Mouse (Mus musculus) cerebellum, adult 11-12 months (tissue): ENCODE data around the gene 9930111J21Rik2.
"Not testable (repeated sequence)": the region's sequence is repeated elsewhere in the genome, so short reads cannot be mapped to it uniquely, and the experiment has no call there.

Source experiments
- DNase-seq: peaks from one replicate; pipeline ENCODE4 v3.0.0; 2022

Gene 9930111J21Rik2

GRCm38 (mm10) chr11:49076001-49076757 lies 25.1 kb upstream of the 9930111J21Rik2 start, which contains the start of gene Ifi47:
Gene Ifi47, plus strand, starts transcription at chr11:49076587.
- not testable (repeated sequence) for DNase-seq

GRCm38 (mm10) chr11:49068358-49068757 lies 17.3 kb upstream of the 9930111J21Rik2 start:
- no peak for DNase-seq

GRCm38 (mm10) chr11:49063713-49064469 lies 12.8 kb upstream of the 9930111J21Rik2 start, which contains the start of gene Tgtp2:
Gene Tgtp2, minus strand, starts transcription at chr11:49064206.
- not testable (repeated sequence) for DNase-seq

- DNase-seq: not testable (repeated sequence)
Observed at GRCm38 (mm10) chr11:49061865-49062264, 10.8 kb upstream of the 9930111J21Rik2 start.

- DNase-seq: not testable (repeated sequence)
Observed at GRCm38 (mm10) chr11:49060061-49060460, 9.0 kb upstream of the 9930111J21Rik2 start.

GRCm38 (mm10) chr11:49051894-49052293 lies 852 bp upstream of the 9930111J21Rik2 start:
- not testable (repeated sequence) for DNase-seq

- DNase-seq: not testable (repeated sequence)
Observed at GRCm38 (mm10) chr11:49050064-49050463, 978 bp downstream of the 9930111J21Rik2 start.

- DNase-seq: not testable (repeated sequence)
Observed at GRCm38 (mm10) chr11:49012074-49012473, 39.0 kb downstream of the 9930111J21Rik2 start.

- DNase-seq: not testable (repeated sequence)
Observed at GRCm38 (mm10) chr11:49006785-49007184, 44.3 kb downstream of the 9930111J21Rik2 start.

- not testable (repeated sequence) for DNase-seq
Observed at GRCm38 (mm10) chr11:49006317-49006716, 44.7 kb downstream of the 9930111J21Rik2 start.

- DNase-seq: not testable (repeated sequence)
Observed at GRCm38 (mm10) chr11:49000411-49000810, 50.6 kb downstream of the 9930111J21Rik2 start.

- DNase-seq: not testable (repeated sequence)
Observed at GRCm38 (mm10) chr11:48994018-48994417, 57.0 kb downstream of the 9930111J21Rik2 start, which contains the start of gene Tgtp1. Gene Tgtp1, minus strand, starts transcription at chr11:48994172.

- DNase-seq: not testable (repeated sequence)
Observed at GRCm38 (mm10) chr11:48993296-48993695, 57.7 kb downstream of the 9930111J21Rik2 start.

GRCm38 (mm10) chr11:48991740-48992520 lies 59.1 kb downstream of the 9930111J21Rik2 start, which contains the start of gene Gm12185:
Gene Gm12185, minus strand, starts transcription at chr11:48992226.
- not testable (repeated sequence) for DNase-seq

- DNase-seq: not testable (repeated sequence)
Observed at GRCm38 (mm10) chr11:48989981-48990380, 61.1 kb downstream of the 9930111J21Rik2 start.

GRCm38 (mm10) chr11:48988219-48988618 lies 62.8 kb downstream of the 9930111J21Rik2 start:
- DNase-seq: not testable (repeated sequence)

GRCm38 (mm10) chr11:48982848-48983247 lies 68.2 kb downstream of the 9930111J21Rik2 start:
- DNase-seq: not testable (repeated sequence)

- DNase-seq: not testable (repeated sequence)
Observed at GRCm38 (mm10) chr11:48980052-48980451, 71.0 kb downstream of the 9930111J21Rik2 start.

GRCm38 (mm10) chr11:48979251-48979650 lies 71.8 kb downstream of the 9930111J21Rik2 start, which contains the start of gene 9930111J21Rik1:
Gene 9930111J21Rik1, minus strand, starts transcription at chr11:48979398.
- not testable (repeated sequence) for DNase-seq

- not testable (repeated sequence) for DNase-seq
Observed at GRCm38 (mm10) chr11:48978240-48978939, 72.7 kb downstream of the 9930111J21Rik2 start, which contains the start of gene Olfr56. Gene Olfr56, plus strand, starts transcription at chr11:48978889.

- not testable (repeated sequence) for DNase-seq
Observed at GRCm38 (mm10) chr11:48974686-48975085, 76.4 kb downstream of the 9930111J21Rik2 start.
